Mouse (Mus musculus): ENCODE measurements around the gene Apip. TPM values are rescaled to one million over a fixed set of nuclear protein-coding genes. Genes with fewer than 3 reads are reported as not detected.

Apip gene
- 9.9 TPM for polyA plus RNA-seq (2017; shearing (Covaris generic))

DNA sequence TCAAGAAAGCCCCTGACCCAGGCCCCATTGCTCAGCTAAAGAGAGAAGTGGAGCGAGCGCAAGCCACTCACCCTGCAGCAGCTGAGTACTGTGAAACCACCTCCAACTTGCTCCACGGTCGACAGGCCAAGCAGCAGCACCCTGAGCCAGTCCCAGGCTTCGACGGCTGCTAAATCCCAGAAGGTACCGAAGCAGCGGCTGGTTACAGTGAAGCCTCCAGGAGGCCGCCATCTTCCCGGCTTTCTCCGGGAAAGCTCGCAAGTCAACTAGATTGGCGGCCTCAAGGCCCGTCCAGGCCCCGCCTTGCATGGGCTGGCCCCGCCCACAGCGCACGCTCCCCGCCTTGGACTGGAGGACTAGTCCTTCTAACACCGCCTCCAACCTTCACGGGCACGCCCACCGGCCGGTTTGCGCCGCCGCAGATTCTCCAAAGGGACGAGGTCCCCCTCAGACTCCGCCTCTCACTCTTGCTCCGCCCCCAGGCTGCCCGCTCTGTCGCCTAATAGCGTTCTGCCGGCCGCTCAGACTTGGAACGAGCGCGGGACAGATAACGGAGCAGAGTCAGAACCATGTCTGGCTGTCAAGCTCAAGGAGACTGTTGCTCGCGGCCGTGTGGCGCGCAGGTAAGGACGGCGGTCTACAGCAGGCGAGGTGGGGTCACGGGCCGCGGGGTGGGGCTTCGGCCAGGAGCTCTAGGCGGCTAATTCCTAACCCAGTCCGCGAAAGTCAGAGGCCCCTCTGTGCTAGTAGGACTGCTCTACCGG is at the start of gene Apip, which contains the start of gene Pdhx:
TSS of gene Apip (plus strand) at position 457 of the 764 bp plus-strand sequence.
TSS of gene Pdhx (minus strand) at position 295 of the 764 bp plus-strand sequence.

Other genes starting within 250 kb of the Apip start
- gene Cd44, start 172.0 kb upstream of the Apip start, polyA plus RNA-seq (2017; shearing (Covaris generic)) = 170 TPM
- gene Pdhx, start 162 bp upstream of the Apip start, polyA plus RNA-seq (2017; shearing (Covaris generic)) = 11.8 TPM
- gene Ehf, start 229.6 kb downstream of the Apip start, polyA plus RNA-seq (2017; shearing (Covaris generic)) = not detected

Data from effector memory CD4-positive, alpha-beta T cell, adult 7 months (primary cell).